Mouse (Mus musculus): ENCODE results near the gene Cilp2. TPM values are rescaled to one million over a fixed set of nuclear protein-coding genes. Genes with fewer than 3 reads are reported as not detected.

Cilp2 gene
- 6.3 and 6.6 TPM in 2 replicates for polyA plus RNA-seq (2015; fragmentation: Nextera tagmentation; extraction: Ambion mirVana)

GRCm38 (mm10) chr8:69887289-69888243 lies at the start of gene Cilp2:
Gene Cilp2 (minus strand): TSS chr8:69887687.
- WGBS, result under 1% methylated on average over 60 of the region's 60 CpGs
- peak within 1 kb of the TSS; percentile 29 for H3K4me3 ChIP-seq (ENCODE audit: low read depth, low read length)
- H3K4me1 ChIP-seq (ENCODE audit: control insufficient read depth, insufficient read depth, low read length), result peaks cover 20% of the 10 kb centered on the region
- ATAC-seq, result peak; percentile 4; the same call in 1 of the 2 replicates
- H3K4me2 ChIP-seq (ENCODE audit: low read length), result peak within 1 kb of the TSS; percentile 49
- peak within 1 kb of the TSS; percentile 34; the same call in 1 of the 2 replicates for H3K9ac ChIP-seq (ENCODE audit: low read depth, low read length)
- H3K27me3 ChIP-seq (ENCODE audit: control insufficient read depth, insufficient read depth, low read depth, low read length), result peaks cover 75% of the 10 kb centered on the region
- no peak within 1 kb of the TSS for H3K27ac ChIP-seq (ENCODE audit: low read length)
- H3K9me3 ChIP-seq (replicated peaks; ENCODE audit: control insufficient read depth, low read length, poor library complexity, severe bottlenecking), result no peaks in the 10 kb centered on the region
- H3K36me3 ChIP-seq (ENCODE audit: control insufficient read depth, insufficient read depth, low read length), result no peaks in the 10 kb centered on the region

- WGBS, result 66% methylated on average over 7 of the region's 7 CpGs
- ATAC-seq, result peak; percentile 61
- Histone ChIP-seq H3K4me3 (ENCODE audit: low read depth, low read length) (no peak overlapping the region), H3K9ac (ENCODE audit: low read depth, low read length) (no peak overlapping the region), H3K36me3 (ENCODE audit: control insufficient read depth, insufficient read depth, low read length) (no peaks in the 10 kb centered on the region), H3K27ac (ENCODE audit: low read length) (no peak overlapping the region; the same call in 1 of the 2 replicates), H3K9me3 (replicated peaks; ENCODE audit: control insufficient read depth, low read length, poor library complexity, severe bottlenecking) (no peaks in the 10 kb centered on the region), H3K4me2 (ENCODE audit: low read length) (no peak overlapping the region), H3K4me1 (ENCODE audit: control insufficient read depth, insufficient read depth, low read length) (peaks cover 3% of the 10 kb centered on the region; the same call in 1 of the 2 replicates), H3K27me3 (ENCODE audit: control insufficient read depth, insufficient read depth, low read depth, low read length) (no peaks in the 10 kb centered on the region)
Observed at GRCm38 (mm10) chr8:69936050-69936794, 48.7 kb upstream of the Cilp2 start.

GRCm38 (mm10) chr8:69935431-69935830 lies 47.9 kb upstream of the Cilp2 start:
- H3K9ac ChIP-seq (ENCODE audit: low read depth, low read length), result no peak overlapping the region
- H3K27me3 ChIP-seq (ENCODE audit: control insufficient read depth, insufficient read depth, low read depth, low read length), result no peaks in the 10 kb centered on the region
- WGBS, result 95% methylated on average over 3 of the region's 3 CpGs
- H3K4me2 ChIP-seq (ENCODE audit: low read length), result no peak overlapping the region
- H3K9me3 ChIP-seq (replicated peaks; ENCODE audit: control insufficient read depth, low read length, poor library complexity, severe bottlenecking), result no peaks in the 10 kb centered on the region
- H3K4me3 ChIP-seq (ENCODE audit: low read depth, low read length), result no peak overlapping the region
- H3K27ac ChIP-seq (ENCODE audit: low read length), result no peak overlapping the region
- ATAC-seq, result no peak
- no peaks in the 10 kb centered on the region for H3K36me3 ChIP-seq (ENCODE audit: control insufficient read depth, insufficient read depth, low read length)
- peaks cover 3% of the 10 kb centered on the region; the same call in 1 of the 2 replicates for H3K4me1 ChIP-seq (ENCODE audit: control insufficient read depth, insufficient read depth, low read length)

- Histone ChIP-seq H3K4me2 (ENCODE audit: low read length) (no peak overlapping the region), H3K4me3 (ENCODE audit: low read depth, low read length) (no peak overlapping the region), H3K36me3 (ENCODE audit: control insufficient read depth, insufficient read depth, low read length) (no peaks in the 10 kb centered on the region), H3K27ac (ENCODE audit: low read length) (no peak overlapping the region), H3K9me3 (replicated peaks; ENCODE audit: control insufficient read depth, low read length, poor library complexity, severe bottlenecking) (no peaks in the 10 kb centered on the region), H3K4me1 (ENCODE audit: control insufficient read depth, insufficient read depth, low read length) (peaks cover 3% of the 10 kb centered on the region; the same call in 1 of the 2 replicates), H3K27me3 (ENCODE audit: control insufficient read depth, insufficient read depth, low read depth, low read length) (no peaks in the 10 kb centered on the region), H3K9ac (ENCODE audit: low read depth, low read length) (no peak overlapping the region)
- ATAC-seq, result no peak
- 93% methylated on average over 5 of the region's 5 CpGs for WGBS
Observed at GRCm38 (mm10) chr8:69934582-69934981, 47.1 kb upstream of the Cilp2 start.

GRCm38 (mm10) chr8:69933811-69934210 lies 46.3 kb upstream of the Cilp2 start:
- no peaks in the 10 kb centered on the region for H3K9me3 ChIP-seq (replicated peaks; ENCODE audit: control insufficient read depth, low read length, poor library complexity, severe bottlenecking)
- peaks cover 3% of the 10 kb centered on the region; the same call in 1 of the 2 replicates for H3K4me1 ChIP-seq (ENCODE audit: control insufficient read depth, insufficient read depth, low read length)
- H3K4me2 ChIP-seq (ENCODE audit: low read length), result no peak overlapping the region
- 87% methylated on average over 2 of the region's 2 CpGs for WGBS
- no peak overlapping the region for H3K9ac ChIP-seq (ENCODE audit: low read depth, low read length)
- H3K36me3 ChIP-seq (ENCODE audit: control insufficient read depth, insufficient read depth, low read length), result no peaks in the 10 kb centered on the region
- ATAC-seq, result no peak
- no peak overlapping the region for H3K27ac ChIP-seq (ENCODE audit: low read length)
- H3K27me3 ChIP-seq (ENCODE audit: control insufficient read depth, insufficient read depth, low read depth, low read length), result no peaks in the 10 kb centered on the region
- no peak overlapping the region for H3K4me3 ChIP-seq (ENCODE audit: low read depth, low read length)

GRCm38 (mm10) chr8:69926901-69927300 lies 39.4 kb upstream of the Cilp2 start:
- no peak overlapping the region for H3K4me2 ChIP-seq (ENCODE audit: low read length)
- ATAC-seq, result no peak
- no peak overlapping the region for H3K4me3 ChIP-seq (ENCODE audit: low read depth, low read length)
- H3K27ac ChIP-seq (ENCODE audit: low read length), result no peak overlapping the region
- H3K9me3 ChIP-seq (replicated peaks; ENCODE audit: control insufficient read depth, low read length, poor library complexity, severe bottlenecking), result no peaks in the 10 kb centered on the region
- no peaks in the 10 kb centered on the region for H3K27me3 ChIP-seq (ENCODE audit: control insufficient read depth, insufficient read depth, low read depth, low read length)
- H3K9ac ChIP-seq (ENCODE audit: low read depth, low read length), result no peak overlapping the region
- no peaks in the 10 kb centered on the region for H3K36me3 ChIP-seq (ENCODE audit: control insufficient read depth, insufficient read depth, low read length)
- no peaks in the 10 kb centered on the region for H3K4me1 ChIP-seq (ENCODE audit: control insufficient read depth, insufficient read depth, low read length)

GRCm38 (mm10) chr8:69923986-69924385 lies 36.5 kb upstream of the Cilp2 start:
- 78% methylated on average over 1 of the region's 1 CpGs for WGBS
- H3K4me3 ChIP-seq (ENCODE audit: low read depth, low read length), result no peak overlapping the region
- no peak overlapping the region for H3K27ac ChIP-seq (ENCODE audit: low read length)
- no peak for ATAC-seq
- H3K27me3 ChIP-seq (ENCODE audit: control insufficient read depth, insufficient read depth, low read depth, low read length), result no peaks in the 10 kb centered on the region
- H3K9me3 ChIP-seq (replicated peaks; ENCODE audit: control insufficient read depth, low read length, poor library complexity, severe bottlenecking), result no peaks in the 10 kb centered on the region
- no peak overlapping the region for H3K9ac ChIP-seq (ENCODE audit: low read depth, low read length)
- no peak overlapping the region for H3K4me2 ChIP-seq (ENCODE audit: low read length)
- peaks cover 16% of the 10 kb centered on the region for H3K4me1 ChIP-seq (ENCODE audit: control insufficient read depth, insufficient read depth, low read length)
- H3K36me3 ChIP-seq (ENCODE audit: control insufficient read depth, insufficient read depth, low read length), result no peaks in the 10 kb centered on the region

GRCm38 (mm10) chr8:69921141-69921540 lies 33.7 kb upstream of the Cilp2 start:
- H3K4me1 ChIP-seq (ENCODE audit: control insufficient read depth, insufficient read depth, low read length), result peaks cover 16% of the 10 kb centered on the region
- H3K27ac ChIP-seq (ENCODE audit: low read length), result peak overlapping the region; percentile 79
- no peaks in the 10 kb centered on the region for H3K36me3 ChIP-seq (ENCODE audit: control insufficient read depth, insufficient read depth, low read length)
- ATAC-seq, result no peak
- no peak overlapping the region for H3K4me3 ChIP-seq (ENCODE audit: low read depth, low read length)
- no peaks in the 10 kb centered on the region for H3K27me3 ChIP-seq (ENCODE audit: control insufficient read depth, insufficient read depth, low read depth, low read length)
- WGBS, result 84% methylated on average over 2 of the region's 2 CpGs
- H3K4me2 ChIP-seq (ENCODE audit: low read length), result no peak overlapping the region
- no peak overlapping the region; the same call in 1 of the 2 replicates for H3K9ac ChIP-seq (ENCODE audit: low read depth, low read length)
- no peaks in the 10 kb centered on the region for H3K9me3 ChIP-seq (replicated peaks; ENCODE audit: control insufficient read depth, low read length, poor library complexity, severe bottlenecking)

Data from midbrain, embryonic 16.5 days (tissue).